Mouse (Mus musculus) spleen, embryonic (tissue): ENCODE results near the gene Tgoln1.

Experiments used
- CTCF ChIA-PET: fragments of 350-600 bp; sonication (Branson Sonifier 250); formaldehyde crosslinking; loops from one replicate; lab custom pipeline; 2022; lab: Charles Lee

Tgoln1 gene

GRCm38 (mm10) chr6:72630961-72631360 lies 14.2 kb upstream of the Tgoln1 start:
- CTCF ChIA-PET: interaction anchor here (0.7 kb wide), 1 partner anchor 37 kb away, joined by 3 read pairs; no protein-coding TSS in a partner anchor

- CTCF ChIA-PET: interaction anchor here (0.7 kb wide), 1 partner anchor 38 kb away, joined by 3 read pairs; no protein-coding TSS in a partner anchor
Measured at GRCm38 (mm10) chr6:72630370-72630769, 13.6 kb upstream of the Tgoln1 start.

- CTCF ChIA-PET: no interaction called here
Measured at GRCm38 (mm10) chr6:72627276-72627675, 10.5 kb upstream of the Tgoln1 start.

GRCm38 (mm10) chr6:72626391-72626790 lies 9.6 kb upstream of the Tgoln1 start:
- CTCF ChIA-PET: interaction anchor here (0.7 kb wide), 1 partner anchor 317 kb away, joined by 3 read pairs; no protein-coding TSS in a partner anchor

- CTCF ChIA-PET: no interaction called here
Measured at GRCm38 (mm10) chr6:72623661-72624402, 7.0 kb upstream of the Tgoln1 start.

- CTCF ChIA-PET: interaction anchor here (0.6 kb wide), 1 partner anchor 136 kb away, joined by 6 read pairs; no protein-coding TSS in a partner anchor
Measured at GRCm38 (mm10) chr6:72622917-72623316, 6.1 kb upstream of the Tgoln1 start.

- CTCF ChIA-PET: no interaction called here
Measured at GRCm38 (mm10) chr6:72620920-72621319, 4.1 kb upstream of the Tgoln1 start.

- CTCF ChIA-PET: no interaction called here
Measured at GRCm38 (mm10) chr6:72619734-72620532, 3.1 kb upstream of the Tgoln1 start.

GRCm38 (mm10) chr6:72615561-72616375 lies 1.0 kb downstream of the Tgoln1 start:
- CTCF ChIA-PET: interaction anchor here (0.6 kb wide), 1 partner anchor 13 kb away, joined by 9 read pairs; no protein-coding TSS in a partner anchor

- CTCF ChIA-PET: no interaction called here
Measured at GRCm38 (mm10) chr6:72615151-72615550, 1.6 kb downstream of the Tgoln1 start.

- CTCF ChIA-PET: no interaction called here
Measured at GRCm38 (mm10) chr6:72610261-72610660, 6.5 kb downstream of the Tgoln1 start.

- CTCF ChIA-PET: no interaction called here
Measured at GRCm38 (mm10) chr6:72608662-72609184, 8.1 kb downstream of the Tgoln1 start.

GRCm38 (mm10) chr6:72607676-72608075 lies 9.1 kb downstream of the Tgoln1 start:
- CTCF ChIA-PET: no interaction called here

- CTCF ChIA-PET: no interaction called here
Measured at GRCm38 (mm10) chr6:72607060-72607459, 9.7 kb downstream of the Tgoln1 start.

GRCm38 (mm10) chr6:72604066-72604465 lies 12.7 kb downstream of the Tgoln1 start:
- CTCF ChIA-PET: no interaction called here

- CTCF ChIA-PET: no interaction called here
Measured at GRCm38 (mm10) chr6:72601732-72602131, 15.1 kb downstream of the Tgoln1 start.

GRCm38 (mm10) chr6:72600771-72601170 lies 16.0 kb downstream of the Tgoln1 start:
- CTCF ChIA-PET: no interaction called here

GRCm38 (mm10) chr6:72600216-72600615 lies 16.6 kb downstream of the Tgoln1 start:
- CTCF ChIA-PET: no interaction called here

- CTCF ChIA-PET: no interaction called here
Measured at GRCm38 (mm10) chr6:72598791-72599557, 17.8 kb downstream of the Tgoln1 start.

- CTCF ChIA-PET: no interaction called here
Measured at GRCm38 (mm10) chr6:72597956-72598753, 18.6 kb downstream of the Tgoln1 start, which contains the start of the genes Elmod3 and Retsat. Elmod3 (minus strand) TSS chr6:72598413. Retsat (plus strand) TSS chr6:72598475.
